Mouse (Mus musculus) retina, postnatal 7 days (tissue): ENCODE measurements around the gene Pspc1.
"Not testable (repeated sequence)": the region's sequence is repeated elsewhere in the genome, so short reads cannot be mapped to it uniquely, and the experiment has no call there.

Experiments
- DNase-seq: peaks from one replicate; pipeline ENCODE4 v3.0.0-alpha.2; 2012; ENCODE audit warnings: low read depth, low spot score

Pspc1 gene

GRCm38 (mm10) chr14:56778200-56778932 lies at the start of gene Pspc1:
Gene Pspc1, minus strand, starts transcription at chr14:56778316.
- peak; percentile 98 for DNase-seq

- no peak for DNase-seq
Measured at GRCm38 (mm10) chr14:56824562-56824961, 46.4 kb upstream of the Pspc1 start.

GRCm38 (mm10) chr14:56817616-56818015 lies 39.5 kb upstream of the Pspc1 start:
- no peak for DNase-seq

DNA sequence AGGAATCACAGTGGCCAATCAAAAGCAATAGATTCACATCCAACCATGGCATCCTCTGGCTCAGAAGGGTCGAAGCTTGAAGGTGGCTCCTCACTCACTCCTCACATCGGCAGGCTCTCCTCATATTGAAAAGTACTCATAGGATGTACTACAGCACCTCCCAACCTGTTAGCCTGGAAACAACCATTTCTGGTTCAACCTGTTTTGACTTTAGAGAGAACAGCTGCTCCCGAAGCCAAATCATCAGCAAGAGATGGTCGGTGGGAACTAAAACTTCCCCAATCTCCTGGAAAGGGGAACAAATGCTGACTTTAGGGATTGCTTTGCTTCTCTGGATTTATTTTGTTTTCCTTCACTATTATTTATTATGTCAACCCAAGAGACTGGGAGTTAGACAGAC lies 39.0 kb upstream of the Pspc1 start:
- no peak for DNase-seq

GRCm38 (mm10) chr14:56816541-56816940 lies 38.4 kb upstream of the Pspc1 start:
- DNase-seq: no peak

GRCm38 (mm10) chr14:56812520-56813036 lies 34.5 kb upstream of the Pspc1 start:
- DNase-seq: peak; percentile 33

DNA sequence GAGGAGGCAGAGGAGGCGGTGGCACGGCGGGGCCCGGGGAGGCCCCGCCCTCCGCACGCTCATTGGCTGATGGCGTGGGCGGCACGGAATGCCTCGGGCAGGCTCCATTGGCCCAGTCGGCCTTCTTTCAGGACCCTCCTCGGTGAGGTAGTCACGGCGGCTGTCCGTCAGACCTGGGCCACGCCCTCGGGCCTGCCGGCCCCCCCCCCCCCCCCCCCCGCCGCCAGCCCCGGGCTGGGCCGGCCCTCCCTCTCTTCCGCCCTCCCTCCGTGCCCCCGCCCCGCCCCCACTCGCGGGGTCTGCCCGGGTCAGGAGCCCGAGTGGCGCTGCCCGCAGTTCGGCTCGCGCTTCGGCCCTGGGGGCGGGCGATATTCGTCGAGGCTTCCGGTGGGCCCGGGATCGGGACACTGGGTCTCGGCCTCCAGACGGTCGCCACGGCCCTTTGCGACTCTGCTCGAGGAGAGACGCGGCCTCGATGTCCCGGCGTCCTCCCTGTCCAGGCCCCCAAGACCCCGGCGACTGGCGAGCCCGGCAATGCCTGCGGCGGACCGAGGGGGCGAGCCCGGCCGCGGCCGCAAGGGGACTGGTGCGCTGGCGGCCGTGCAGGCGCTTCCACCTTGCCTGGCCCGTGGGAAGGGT lies 33.7 kb upstream of the Pspc1 start, which contains the start of gene Zmym5:
Zmym5 (minus strand) TSS at position 16 of the 639 bp plus-strand sequence.
- DNase-seq: peak; percentile 71

DNA sequence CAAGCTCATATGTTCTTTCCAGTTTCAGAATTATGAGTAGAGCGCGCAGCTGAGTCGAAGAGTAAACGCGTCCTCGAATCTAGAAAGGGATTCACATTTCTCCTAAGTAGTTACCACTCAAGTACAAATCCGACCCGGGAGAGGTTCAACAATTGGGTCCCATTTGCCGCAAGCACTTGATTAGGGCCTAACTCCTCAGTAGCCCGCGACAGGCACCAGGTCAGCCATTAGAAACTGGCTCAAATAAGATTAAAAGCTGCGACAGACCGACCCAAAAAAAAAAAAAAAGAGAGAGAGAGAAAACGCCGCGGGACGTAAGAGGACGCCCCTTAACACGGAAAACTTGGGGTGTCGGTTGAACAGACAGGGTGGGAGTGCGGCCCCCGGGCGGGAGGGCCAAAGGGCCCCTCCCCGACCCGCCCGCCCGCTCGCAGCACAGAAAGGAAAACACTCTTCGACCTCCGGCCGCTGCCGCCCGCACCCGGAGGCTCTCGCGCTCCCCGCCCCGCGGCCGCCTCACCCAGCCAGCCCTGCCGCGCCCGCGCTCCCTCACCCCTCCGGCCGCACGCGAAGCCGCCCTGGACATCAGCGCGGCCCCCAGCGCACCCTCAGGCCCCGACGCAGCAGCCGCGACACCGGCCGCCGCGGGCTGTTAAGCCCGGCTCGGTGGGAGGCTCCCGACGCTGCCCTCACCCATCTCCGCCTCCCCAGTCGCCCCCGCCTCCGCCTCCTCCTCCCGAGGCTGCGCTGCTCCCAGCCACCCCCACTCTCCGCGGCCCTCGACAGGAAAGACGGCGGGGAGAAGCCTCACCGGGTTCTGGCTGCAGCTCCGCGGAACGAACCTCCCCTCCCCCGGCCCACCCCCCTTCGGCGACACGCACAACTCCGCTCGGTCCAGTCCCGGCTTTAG lies 32.9 kb upstream of the Pspc1 start:
- DNase-seq: peak; percentile 16

DNA sequence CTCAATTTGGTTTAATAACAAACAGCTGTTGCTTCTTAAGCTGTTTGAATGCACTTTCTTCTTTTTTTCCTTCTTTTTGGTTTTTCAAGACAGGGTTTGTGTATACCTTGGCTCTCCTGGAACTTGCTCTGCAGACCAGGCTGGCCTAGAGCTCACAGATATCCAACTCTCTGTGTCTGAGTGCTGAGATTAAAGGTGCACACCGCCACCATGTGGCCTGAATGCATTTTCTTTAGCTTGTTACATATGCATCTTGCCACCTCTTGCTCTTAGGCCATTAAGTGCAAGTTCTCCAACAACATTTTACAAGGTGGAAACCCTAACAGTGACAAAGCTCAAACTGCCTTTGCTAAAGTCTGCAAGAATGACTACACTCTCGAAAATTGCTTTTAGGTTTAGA lies 15.1 kb upstream of the Pspc1 start:
- peak; percentile 30 for DNase-seq

DNA sequence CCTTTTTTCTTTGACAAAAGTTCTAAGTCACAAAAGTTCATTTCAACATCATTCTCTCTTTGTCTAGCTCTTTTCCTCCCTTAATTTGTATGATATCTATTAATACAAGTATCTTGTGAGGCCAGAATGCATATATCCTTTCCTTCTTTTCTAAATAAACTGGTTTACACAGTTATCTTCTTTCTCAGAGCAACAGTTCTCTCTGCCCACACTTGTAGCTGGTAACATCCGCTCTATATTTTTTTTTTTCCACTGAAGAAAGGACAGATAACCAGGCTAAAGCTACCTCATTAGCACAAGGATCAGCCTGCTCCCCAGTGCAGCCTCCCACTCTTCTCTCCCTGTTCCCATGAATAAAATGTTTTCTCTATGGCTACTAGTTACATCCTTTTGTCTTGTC lies 6.5 kb upstream of the Pspc1 start:
- no peak for DNase-seq

DNA sequence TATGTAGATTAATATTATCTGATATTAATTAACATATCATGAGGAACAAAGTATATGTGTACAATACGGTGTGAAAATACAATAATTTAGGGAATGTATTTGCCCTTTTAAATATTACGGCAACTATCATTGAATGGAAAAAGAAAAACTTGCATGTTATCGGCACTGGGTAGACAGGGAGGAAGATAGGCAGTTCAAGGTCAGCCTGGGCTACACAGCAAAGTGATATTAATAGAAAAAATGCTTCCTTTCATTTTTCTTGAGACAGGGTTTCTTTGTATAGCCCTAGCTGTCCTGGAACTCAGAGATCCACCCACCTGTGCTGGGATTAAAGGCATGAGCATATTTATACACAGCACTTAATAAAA lies 801 bp upstream of the Pspc1 start:
- DNase-seq: no peak

GRCm38 (mm10) chr14:56777360-56778136 lies 568 bp downstream of the Pspc1 start:
- DNase-seq: peak; percentile 27

DNA sequence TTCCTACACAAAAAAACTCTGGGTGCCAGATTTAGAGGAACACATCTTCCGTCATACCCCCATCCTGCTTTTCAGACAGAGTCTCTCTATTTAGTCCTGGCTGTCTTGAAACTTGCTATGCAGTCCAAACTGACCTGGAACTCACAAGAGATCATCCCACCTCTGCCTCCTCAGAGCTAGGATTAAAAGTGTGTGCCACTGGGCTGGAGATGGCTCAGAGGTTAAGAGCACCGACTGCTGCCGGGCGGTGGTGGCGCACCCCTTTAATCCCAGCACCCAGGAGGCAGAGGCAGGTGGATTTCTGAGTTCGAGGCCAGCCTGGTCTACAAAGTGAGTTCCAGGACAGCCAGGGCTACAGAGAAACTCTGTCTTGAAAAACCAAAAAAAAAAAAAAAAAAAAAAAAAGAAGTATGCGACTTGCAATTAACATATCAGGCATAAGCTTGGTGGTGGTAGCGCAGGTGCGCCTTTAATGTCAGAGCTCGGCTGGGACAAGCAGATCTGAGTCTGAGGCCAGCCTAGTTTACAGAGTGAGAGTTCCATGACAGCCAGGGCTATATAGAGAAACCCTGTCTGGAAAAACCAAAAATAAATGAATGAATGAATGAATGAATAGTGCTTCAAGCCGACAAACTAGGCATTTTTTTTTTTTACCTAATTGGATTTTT lies 1.4 kb downstream of the Pspc1 start:
- no peak for DNase-seq

GRCm38 (mm10) chr14:56775416-56775815 lies 2.7 kb downstream of the Pspc1 start:
- DNase-seq: no peak

DNA sequence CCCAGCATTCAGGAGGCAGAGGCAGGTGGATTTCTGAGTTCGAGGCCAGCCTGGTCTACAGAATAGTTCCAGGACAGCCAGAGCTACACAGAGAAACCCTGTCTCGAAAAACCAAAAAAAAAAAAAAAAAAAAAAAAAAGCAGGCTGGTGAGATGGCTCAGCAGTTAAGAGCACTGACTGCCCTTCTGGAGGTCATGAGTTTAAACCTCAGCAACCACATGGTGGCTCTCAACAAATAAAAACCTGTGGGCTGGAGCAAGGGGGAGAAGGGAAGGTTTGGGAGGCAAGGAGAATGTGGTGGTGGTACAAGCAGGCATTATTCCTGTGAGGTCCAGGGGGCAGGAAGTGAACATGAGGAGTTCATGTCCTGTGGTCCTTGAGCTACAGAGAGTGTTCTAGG lies 11.7 kb downstream of the Pspc1 start:
- not testable (repeated sequence) for DNase-seq

GRCm38 (mm10) chr14:56765117-56765516 lies 13.0 kb downstream of the Pspc1 start:
- not testable (repeated sequence) for DNase-seq

- no peak for DNase-seq
Measured at GRCm38 (mm10) chr14:56751282-56751681, 26.8 kb downstream of the Pspc1 start.

GRCm38 (mm10) chr14:56740175-56740574 lies 37.9 kb downstream of the Pspc1 start:
- DNase-seq: no peak

DNA sequence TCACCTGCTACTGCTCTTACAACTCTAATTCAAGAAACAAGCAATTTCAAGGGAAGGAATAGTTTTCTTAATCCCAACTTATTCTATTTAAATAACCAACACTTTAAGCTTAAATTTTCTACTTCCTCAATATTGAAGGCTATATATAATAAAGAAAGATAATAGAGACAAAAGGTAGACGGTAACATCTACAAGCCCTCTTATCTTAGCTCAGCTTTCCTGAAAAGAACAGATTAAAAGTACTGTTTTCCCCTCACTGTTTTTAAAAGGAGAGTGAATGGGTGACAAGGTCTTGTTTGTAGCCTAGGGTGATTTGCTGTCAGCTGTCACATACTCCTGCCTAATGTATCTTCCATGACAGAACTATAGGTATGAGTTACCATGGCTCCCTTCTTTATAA lies 51.6 kb downstream of the Pspc1 start:
- no peak for DNase-seq

DNA sequence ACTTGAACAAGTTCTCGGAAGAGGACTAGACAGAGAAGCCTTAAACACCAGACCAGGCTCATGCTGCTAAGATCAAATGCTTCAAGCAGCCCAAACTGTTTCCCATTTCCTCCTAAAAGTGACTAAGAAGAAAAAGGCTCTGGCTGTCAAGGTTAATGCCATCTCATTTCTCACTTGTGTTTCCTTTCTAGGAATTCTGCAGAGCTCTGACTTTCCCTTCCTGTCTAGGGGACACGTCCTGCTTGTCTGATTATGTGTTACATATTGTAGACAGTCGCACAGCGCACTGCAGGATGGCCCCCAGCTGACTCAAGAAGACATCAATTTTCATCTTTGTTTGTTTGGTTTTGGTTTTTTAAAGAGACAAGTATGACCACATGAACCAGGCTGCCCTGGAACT lies 72.4 kb downstream of the Pspc1 start:
- no peak for DNase-seq

DNA sequence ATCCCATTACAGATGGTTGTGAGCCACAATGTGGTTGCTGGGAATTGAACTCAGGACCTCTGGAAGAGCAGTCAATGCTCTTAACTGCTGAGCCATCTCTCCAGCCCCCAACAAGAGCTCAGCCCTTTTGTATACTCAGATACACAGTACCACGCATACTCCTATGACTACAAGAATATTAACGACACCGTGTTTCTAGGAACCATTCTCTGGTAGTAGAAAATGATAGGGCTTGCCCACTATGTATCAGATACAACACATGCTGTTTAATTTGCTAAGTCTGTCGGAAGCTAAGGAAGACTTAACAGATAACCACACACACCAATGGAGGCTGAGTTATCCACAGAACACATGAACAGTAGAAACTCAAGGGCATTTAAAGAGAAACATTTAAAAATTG lies 75.5 kb downstream of the Pspc1 start:
- DNase-seq: no peak
